Mouse (Mus musculus) activated CD4-positive, CD25-positive, alpha-beta regulatory T cell, adult 4 months (primary cell): ENCODE results near the gene Galr3. TPM values are rescaled to one million over a fixed set of nuclear protein-coding genes. Genes with fewer than 3 reads are reported as not detected.
"Not testable (repeated sequence)": the region's sequence is repeated elsewhere in the genome, so short reads cannot be mapped to it uniquely, and the experiment has no call there.

ENCODE experiments used
- ATAC-seq: one replicate; pipeline ENCODE4 v1.8.0; 2017
- polyA plus RNA-seq, 2 experiments: library from polyadenylated mRNA; unstranded; fragments of 100-300 nt; shearing (Covaris generic); gene quantifications; one replicate each; pipeline ENCODE4 v1.2.1; 2017

Galr3 gene
- polyA plus RNA-seq, 2 experiments from 2014 or later, result not detected

GRCm38 (mm10) chr15:79027291-79028205 is 14.1 kb upstream of the Galr3 start:
- no peak for ATAC-seq

GRCm38 (mm10) chr15:79028237-79028738 is 13.4 kb upstream of the Galr3 start, which contains the start of gene H1f0:
Gene H1f0 (plus strand): TSS chr15:79028450.
- peak; percentile 68 for ATAC-seq

GRCm38 (mm10) chr15:79028823-79029484 is 12.7 kb upstream of the Galr3 start:
- no peak for ATAC-seq

GRCm38 (mm10) chr15:79029519-79030241 is 12.0 kb upstream of the Galr3 start:
- no peak for ATAC-seq

GRCm38 (mm10) chr15:79030551-79031435 is 10.9 kb upstream of the Galr3 start:
- ATAC-seq, result peak; percentile 72

- ATAC-seq, result not testable (repeated sequence)
These were observed 9.8 kb upstream of the Galr3 start for GRCm38 (mm10) chr15:79031908-79032307.

GRCm38 (mm10) chr15:79037913-79038328 is 3.8 kb upstream of the Galr3 start:
- ATAC-seq, result no peak

- ATAC-seq, result no peak
These were observed 3.4 kb upstream of the Galr3 start for GRCm38 (mm10) chr15:79038331-79038730.

GRCm38 (mm10) chr15:79038853-79039252 is 2.8 kb upstream of the Galr3 start:
- peak; percentile 82 for ATAC-seq

GRCm38 (mm10) chr15:79040501-79041416 is 926 bp upstream of the Galr3 start:
- ATAC-seq, result peak; percentile 40

GRCm38 (mm10) chr15:79042721-79043491 is 1.2 kb downstream of the Galr3 start:
- no peak for ATAC-seq

- no peak for ATAC-seq
These were observed 3.2 kb downstream of the Galr3 start for GRCm38 (mm10) chr15:79044837-79045236.

- ATAC-seq, result no peak
These were observed 6.5 kb downstream of the Galr3 start for GRCm38 (mm10) chr15:79048186-79048585.

GRCm38 (mm10) chr15:79050160-79050845 is 8.6 kb downstream of the Galr3 start:
- no peak for ATAC-seq

GRCm38 (mm10) chr15:79050964-79051363 is 9.3 kb downstream of the Galr3 start:
- ATAC-seq, result no peak

GRCm38 (mm10) chr15:79051461-79052360 is 10.0 kb downstream of the Galr3 start:
- no peak for ATAC-seq

- no peak for ATAC-seq
These were observed 10.7 kb downstream of the Galr3 start for GRCm38 (mm10) chr15:79052366-79052765.

GRCm38 (mm10) chr15:79056601-79057000 is 14.9 kb downstream of the Galr3 start:
- no peak for ATAC-seq
